Mouse (Mus musculus) hindbrain, embryonic 12.5 days (tissue): ENCODE data around the gene Vamp8. TPM values are rescaled to one million over a fixed set of nuclear protein-coding genes. Genes with fewer than 3 reads are reported as not detected.
A peak's percentile ranks its signal among the peaks of the same experiment; 100 is the strongest.

ENCODE experiments used
- ATAC-seq: fragments of 200-750 bp; cut with Nextera tagmentation; 2 replicates; pipeline ENCODE4 v1.8.0; 2017; ENCODE audit warnings: moderate TSS enrichment; ENCODE audit not compliant: low FRiP score
- H3K27ac ChIP-seq: fragments of 300-500 bp; sonication (generic); 2 replicates; pipeline ENCODE4 v1.5.1; 2016; ENCODE audit warnings: mild to moderate bottlenecking
- H3K27me3 ChIP-seq: fragments of 300-500 bp; sonication (generic); 2 replicates; pipeline ENCODE4 v1.6.1; 2016; ENCODE audit warnings: mild to moderate bottlenecking
- H3K36me3 ChIP-seq: fragments of 300-500 bp; sonication (generic); 2 replicates; pipeline ENCODE4 v1.6.1; 2016; ENCODE audit warnings: mild to moderate bottlenecking
- H3K4me1 ChIP-seq: fragments of 300-500 bp; sonication (generic); 2 replicates; pipeline ENCODE4 v1.6.1; 2016
- H3K4me2 ChIP-seq: fragments of 300-500 bp; sonication (generic); replicated peaks from 2 replicates; pipeline ENCODE4 v1.6.1; 2016; ENCODE audit warnings: mild to moderate bottlenecking
- H3K4me3 ChIP-seq: fragments of 300-500 bp; sonication (generic); 2 replicates; pipeline ENCODE4 v1.5.1; 2016; ENCODE audit warnings: mild to moderate bottlenecking
- H3K9ac ChIP-seq: fragments of 300-500 bp; sonication (generic); 2 replicates; pipeline ENCODE4 v1.6.1; 2016; ENCODE audit warnings: mild to moderate bottlenecking, moderate library complexity
- H3K9me3 ChIP-seq: fragments of 300-500 bp; sonication (generic); replicated peaks from 2 replicates; pipeline ENCODE4 v1.6.1; 2016; ENCODE audit warnings: mild to moderate bottlenecking
- WGBS: fragments of 180-500 bp; shearing (Covaris S2); methylation state at CpG from one replicate; pipeline ENCODE4 v1.1.7; 2016; 5-methylcytosine and 5-hydroxymethylcytosine counted together
- polyA plus RNA-seq: library from polyadenylated mRNA; unstranded; fragments of >200 nt; fragmentation: Nextera tagmentation; extraction: Ambion mirVana; gene quantifications from 2 replicates; pipeline ENCODE4 v1.2.1, GENCODE M21; 2016

Gene Vamp8
- polyA plus RNA-seq, 1 experiment from 2014 or later, result 45.5 TPM

DNA sequence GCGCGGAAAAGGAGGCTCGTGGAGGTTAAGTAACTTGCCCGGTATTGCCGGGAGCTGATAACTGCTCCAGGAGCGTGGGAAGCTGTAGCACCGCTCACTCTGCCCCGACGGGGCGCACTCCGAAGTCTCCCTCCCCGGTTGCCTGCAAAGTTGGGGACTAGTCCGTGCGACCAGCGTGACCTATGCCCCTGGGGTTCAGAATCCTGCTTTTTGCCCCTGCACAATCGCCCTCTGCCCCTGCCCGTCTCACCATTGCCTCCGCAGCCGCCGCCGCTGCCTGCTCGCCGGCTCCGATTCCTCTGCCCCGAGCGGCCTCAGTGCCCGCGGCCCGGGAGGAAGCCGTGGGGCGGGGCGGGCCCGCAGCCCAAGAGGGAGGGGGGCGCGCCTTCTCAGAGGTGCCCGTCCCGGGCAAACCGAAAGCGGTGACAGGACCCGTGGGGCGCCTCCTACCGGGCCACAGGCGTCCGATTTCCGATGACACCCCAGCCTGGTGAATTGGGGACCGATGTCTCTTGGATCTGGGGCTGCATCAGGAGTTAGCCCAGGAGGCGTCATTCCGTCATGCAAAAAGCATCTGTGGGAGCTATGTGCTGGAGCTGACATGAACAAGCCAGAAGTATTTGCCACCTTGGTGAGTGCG is 10.3 kb downstream of the Vamp8 start, which contains the start of gene Vamp5:
Gene Vamp5 (minus strand): TSS at position 338 of the 640 bp plus-strand sequence.
- H3K4me1 ChIP-seq, result peaks cover 5% of the 10 kb centered on the region
- 0 out of 2 replicates have a peak within 1 kb of the TSS, but pooled peaks have one; percentile 19 for H3K27ac ChIP-seq
- ATAC-seq, result peak; percentile 66; the same call in 1 of the 2 replicates
- H3K9ac ChIP-seq, result peak within 1 kb of the TSS; percentile 58
- peak within 1 kb of the TSS; percentile 43 for H3K4me3 ChIP-seq
- 0 out of 2 replicates have a peak, but pooled peaks cover 4% of the 10 kb centered on the region for H3K36me3 ChIP-seq
- H3K9me3 ChIP-seq, result no peaks in the 10 kb centered on the region
- peak within 1 kb of the TSS; percentile 64 for H3K4me2 ChIP-seq
- 1% methylated on average over 48 of the region's 49 CpGs for WGBS
- peaks cover 32% of the 10 kb centered on the region for H3K27me3 ChIP-seq

DNA sequence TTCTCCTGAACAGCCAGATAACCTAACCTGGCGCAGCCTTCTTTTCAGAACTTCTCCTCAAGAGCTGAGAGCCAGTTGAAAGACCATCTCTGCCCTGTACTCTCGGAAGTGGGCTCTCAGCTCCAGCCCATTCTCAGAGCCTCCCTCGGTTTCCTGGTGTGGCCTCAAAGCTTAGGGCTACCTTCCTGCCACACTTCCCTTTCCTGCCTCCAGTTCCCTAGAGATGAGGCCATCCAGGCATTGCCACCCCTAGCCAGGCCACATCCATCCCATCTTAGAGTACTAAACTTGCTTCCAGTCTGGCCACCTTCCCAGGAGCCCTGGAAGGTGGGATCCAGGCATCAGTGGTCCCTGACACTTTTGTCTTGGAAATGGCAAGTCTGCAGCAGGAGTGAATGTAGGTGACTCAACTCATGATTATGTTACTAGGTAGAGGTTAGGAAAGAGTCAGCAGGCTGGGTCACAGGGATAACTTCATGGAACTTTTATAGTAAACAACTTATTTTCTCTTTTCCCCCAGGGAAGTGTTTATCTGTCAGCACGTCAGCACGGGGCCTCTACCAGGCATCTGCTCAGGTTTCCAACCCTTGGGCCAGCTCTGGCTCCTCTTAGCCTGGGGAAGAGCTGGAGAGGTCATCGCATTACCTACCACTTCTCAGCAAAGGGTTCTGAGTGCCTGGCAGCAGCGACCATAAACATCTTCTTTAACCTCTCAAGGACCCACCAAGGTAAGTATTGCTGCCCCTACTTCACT is 10.9 kb downstream of the Vamp8 start:
- H3K27ac ChIP-seq, result no peak overlapping the region
- peaks cover 32% of the 10 kb centered on the region for H3K27me3 ChIP-seq
- peak overlapping the region; percentile 64 for H3K4me2 ChIP-seq
- H3K4me1 ChIP-seq, result peaks cover 5% of the 10 kb centered on the region
- H3K36me3 ChIP-seq, result no peaks in the 10 kb centered on the region
- H3K9me3 ChIP-seq, result no peaks in the 10 kb centered on the region
- ATAC-seq, result no peak
- H3K4me3 ChIP-seq, result peak overlapping the region; percentile 43
- 42% methylated on average over 7 of the region's 7 CpGs for WGBS
- H3K9ac ChIP-seq, result 0 out of 2 replicates have a peak overlapping the region, but pooled peaks have one; percentile 58

DNA sequence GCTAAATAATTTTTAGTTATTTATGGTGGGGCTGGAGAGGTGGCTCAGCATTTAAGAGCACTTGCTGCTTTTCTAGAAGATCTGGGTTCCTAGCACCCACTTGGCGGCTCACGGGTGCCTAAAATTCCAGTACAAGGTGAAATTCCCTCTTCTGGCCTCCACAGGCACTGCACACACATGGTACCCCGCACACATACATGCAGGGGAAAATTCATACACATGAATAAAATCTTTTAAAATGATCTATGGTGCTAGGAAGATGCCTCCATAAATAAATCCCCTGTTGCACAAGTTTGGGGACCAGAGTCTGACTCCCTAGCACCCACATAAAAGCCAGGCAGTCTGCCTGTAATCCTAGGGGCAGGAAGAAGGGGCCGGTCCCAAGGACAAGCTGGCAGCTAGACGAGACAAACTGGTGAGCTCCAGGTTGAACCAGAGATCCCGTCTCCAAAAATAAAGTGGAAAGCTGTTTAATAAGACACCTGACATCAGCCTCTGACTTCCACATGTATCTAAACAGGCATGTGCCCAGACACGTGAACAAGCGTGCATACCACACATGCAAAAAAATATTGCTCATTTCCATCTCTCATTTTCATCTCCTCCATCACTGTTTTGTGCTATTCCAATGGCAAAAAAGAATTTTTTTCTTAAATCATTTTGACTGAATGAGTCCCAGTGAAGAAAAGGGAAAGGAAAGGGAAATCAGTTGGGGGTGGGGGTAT is 11.8 kb downstream of the Vamp8 start:
- H3K27ac ChIP-seq, result no peak overlapping the region
- no peak overlapping the region for H3K4me2 ChIP-seq
- H3K4me1 ChIP-seq, result peaks cover 5% of the 10 kb centered on the region
- H3K4me3 ChIP-seq, result no peak overlapping the region
- H3K9ac ChIP-seq, result no peak overlapping the region
- 90% methylated on average over 8 of the region's 8 CpGs for WGBS
- H3K27me3 ChIP-seq, result peaks cover 32% of the 10 kb centered on the region
- no peaks in the 10 kb centered on the region for H3K36me3 ChIP-seq
- ATAC-seq, result no peak
- no peaks in the 10 kb centered on the region for H3K9me3 ChIP-seq

DNA sequence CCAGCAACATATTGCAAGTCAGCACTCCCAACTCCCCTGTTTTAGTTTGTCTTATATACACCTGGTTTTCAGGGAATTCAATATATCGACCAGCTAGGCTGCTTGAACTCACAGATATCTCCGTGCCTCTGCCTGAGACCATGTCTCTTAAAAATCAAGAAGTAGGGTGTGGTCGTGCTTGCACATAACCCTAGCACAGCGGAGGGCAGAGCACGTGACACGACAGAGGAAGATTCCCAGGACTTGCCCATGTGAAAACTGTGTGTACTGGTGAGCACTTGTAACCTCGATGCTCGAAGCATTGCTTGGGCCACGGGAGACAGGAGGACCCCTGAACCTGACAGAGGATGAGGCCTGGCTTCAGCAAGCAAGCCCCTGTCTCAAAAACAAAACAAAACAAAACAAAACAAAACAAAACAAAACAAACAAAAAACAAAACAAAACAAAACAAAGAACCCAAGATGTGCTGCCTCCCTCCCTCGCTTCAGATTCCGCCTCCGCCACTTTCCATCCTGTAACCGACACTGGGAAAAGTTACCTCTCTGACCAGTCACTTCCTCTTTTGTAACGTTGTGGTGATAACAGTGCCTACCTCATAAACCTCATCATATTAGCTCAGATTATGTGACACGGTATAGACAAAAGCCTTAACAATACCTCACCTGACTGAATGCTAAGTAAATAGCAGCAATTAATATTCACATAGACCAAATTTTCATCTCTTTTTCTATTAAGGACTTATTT is 15.5 kb downstream of the Vamp8 start:
- Histone ChIP-seq H3K4me2 (no peak overlapping the region), H3K27me3 (peaks cover 14% of the 10 kb centered on the region), H3K36me3 (no peaks in the 10 kb centered on the region), H3K4me3 (no peak overlapping the region), H3K27ac (no peak overlapping the region), H3K4me1 (peaks cover 5% of the 10 kb centered on the region; the same call in 1 of the 2 replicates), H3K9ac (no peak overlapping the region), H3K9me3 (no peaks in the 10 kb centered on the region)
- ATAC-seq, result no peak
- WGBS, result 85% methylated on average over 15 of the region's 15 CpGs

DNA sequence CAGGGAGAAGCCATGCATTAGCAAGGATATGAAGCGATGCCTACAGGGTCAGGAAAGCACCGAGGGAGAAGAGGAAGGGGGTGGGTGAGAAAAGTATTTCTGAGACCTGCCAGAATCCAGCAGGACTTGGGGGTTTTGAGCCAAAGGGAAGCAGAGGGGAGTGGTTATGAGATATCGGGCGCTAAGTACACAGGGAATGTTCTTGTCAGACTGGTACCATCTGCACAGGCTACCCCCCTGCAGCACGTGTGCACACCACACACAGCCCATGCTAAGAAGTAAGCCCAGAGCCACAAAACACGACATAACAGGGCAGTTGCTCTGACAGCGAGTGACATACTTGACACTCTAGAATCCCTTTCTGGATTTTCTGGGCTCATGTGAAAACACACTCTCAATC is 16.3 kb downstream of the Vamp8 start:
- 75% methylated on average over 7 of the region's 7 CpGs for WGBS

DNA sequence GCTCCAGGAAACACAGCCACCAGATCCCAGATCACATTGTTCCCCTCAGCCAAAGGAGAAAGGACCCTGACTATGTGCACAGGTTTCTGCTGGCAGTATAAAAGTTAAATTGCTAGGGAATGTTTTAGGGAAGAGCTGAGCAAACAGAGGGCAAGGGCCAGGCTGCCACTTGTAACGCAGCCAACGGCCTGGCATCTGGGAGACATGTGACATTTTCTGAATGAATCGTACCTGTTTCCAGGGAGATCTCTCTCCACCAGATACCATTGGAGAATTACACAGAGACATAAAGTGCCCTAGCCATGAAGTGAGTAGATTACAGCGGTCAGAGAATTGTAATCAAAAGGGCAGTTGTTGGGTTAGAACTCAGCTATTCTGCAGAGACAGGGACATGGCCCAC is 17.3 kb downstream of the Vamp8 start:
- 85% methylated on average over 4 of the region's 4 CpGs for WGBS
- no peaks in the 10 kb centered on the region for H3K9me3 ChIP-seq

More for the DNA sequence above, 16.3 kb downstream of the Vamp8 start:
- Histone ChIP-seq H3K9me3 (no peaks in the 10 kb centered on the region), H3K27me3 (peaks cover 6% of the 10 kb centered on the region), H3K27ac (no peak overlapping the region), H3K4me3 (no peak overlapping the region), H3K4me1 (0 out of 2 replicates have a peak, but pooled peaks cover 5% of the 10 kb centered on the region), H3K9ac (no peak overlapping the region), H3K4me2 (no peak overlapping the region), H3K36me3 (no peaks in the 10 kb centered on the region)
- no peak for ATAC-seq

DNA sequence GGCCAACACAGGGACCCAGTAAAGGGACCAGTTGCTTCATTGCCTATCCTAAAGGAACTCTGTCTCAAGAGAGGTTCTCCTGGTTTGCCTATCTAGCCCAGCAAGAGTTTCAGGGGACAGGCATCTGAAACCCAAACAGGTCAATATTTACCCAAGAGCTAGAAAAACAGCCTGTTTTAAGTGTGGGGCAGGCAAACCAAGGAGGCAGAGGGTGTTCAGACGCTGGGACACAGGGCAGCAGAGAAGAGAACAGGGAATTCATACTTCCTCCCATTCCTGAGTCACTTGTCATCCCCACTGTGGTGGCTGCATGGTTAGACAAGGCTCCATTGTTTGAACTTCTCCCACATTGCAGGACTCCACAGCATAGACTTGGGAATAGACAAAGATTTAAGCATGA is 18.9 kb downstream of the Vamp8 start:
- WGBS, result 31% methylated on average over 1 of the region's 1 CpGs
- ATAC-seq, result no peak
- H3K27me3 ChIP-seq, result no peaks in the 10 kb centered on the region
- H3K4me2 ChIP-seq, result no peak overlapping the region
- no peaks in the 10 kb centered on the region for H3K9me3 ChIP-seq
- H3K4me1 ChIP-seq, result 0 out of 2 replicates have a peak, but pooled peaks cover 5% of the 10 kb centered on the region
- H3K27ac ChIP-seq, result no peak overlapping the region
- H3K9ac ChIP-seq, result no peak overlapping the region
- H3K4me3 ChIP-seq, result no peak overlapping the region
- no peaks in the 10 kb centered on the region for H3K36me3 ChIP-seq

More for the DNA sequence above, 17.3 kb downstream of the Vamp8 start:
- Histone ChIP-seq H3K4me1 (0 out of 2 replicates have a peak, but pooled peaks cover 5% of the 10 kb centered on the region), H3K4me2 (no peak overlapping the region), H3K27ac (no peak overlapping the region), H3K27me3 (no peaks in the 10 kb centered on the region), H3K4me3 (no peak overlapping the region), H3K9ac (no peak overlapping the region), H3K36me3 (no peaks in the 10 kb centered on the region)
- ATAC-seq, result no peak

DNA sequence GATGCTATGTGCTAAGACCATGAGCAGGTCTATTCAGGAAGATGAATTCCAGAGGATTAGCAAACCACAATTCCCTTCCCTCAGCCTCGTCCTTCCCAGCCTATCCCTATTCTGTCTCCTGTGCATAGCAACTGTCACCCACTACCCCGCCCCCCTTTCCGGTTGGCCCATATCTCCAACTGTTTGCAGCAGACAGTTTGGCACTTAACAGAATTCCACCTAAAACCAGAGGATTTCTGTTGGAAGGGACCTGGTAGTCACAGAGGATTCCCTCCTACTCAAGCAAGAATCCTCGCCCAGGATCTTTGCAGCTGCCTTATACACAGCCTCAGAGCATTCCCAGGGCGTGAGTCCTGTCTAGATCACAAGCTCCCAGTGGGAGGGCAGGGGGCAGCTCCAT is 19.4 kb downstream of the Vamp8 start:
- no peak overlapping the region for H3K27ac ChIP-seq

DNA sequence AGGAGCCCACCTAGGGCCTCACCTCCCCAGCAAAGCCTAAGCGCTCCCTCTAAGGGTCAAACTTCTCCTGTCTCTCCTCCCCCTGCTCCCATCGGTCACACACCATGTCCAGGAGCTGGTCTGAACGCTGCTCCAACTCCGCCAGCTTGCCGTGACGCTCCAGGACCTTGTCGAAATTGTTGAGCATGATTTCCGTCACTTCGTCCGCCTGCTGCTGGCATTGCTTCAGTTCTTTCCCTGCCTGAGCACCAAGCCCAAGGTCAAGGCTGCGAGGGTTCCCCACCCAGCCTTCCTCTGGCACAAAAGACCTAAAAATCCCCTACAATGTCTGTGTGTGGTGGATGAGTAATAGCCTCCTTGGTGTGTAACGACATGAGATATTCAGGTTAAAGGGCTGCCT is 20.4 kb downstream of the Vamp8 start:
- WGBS, result 83% methylated on average over 12 of the region's 12 CpGs
- ATAC-seq, result no peak

More for the DNA sequence above, 19.4 kb downstream of the Vamp8 start:
- Histone ChIP-seq H3K9ac (no peak overlapping the region), H3K4me3 (no peak overlapping the region), H3K36me3 (no peaks in the 10 kb centered on the region), H3K9me3 (no peaks in the 10 kb centered on the region), H3K4me2 (no peak overlapping the region), H3K4me1 (0 out of 2 replicates have a peak, but pooled peaks cover 5% of the 10 kb centered on the region), H3K27me3 (no peaks in the 10 kb centered on the region)
- no peak for ATAC-seq
- WGBS, result 48% methylated on average over 5 of the region's 5 CpGs

DNA sequence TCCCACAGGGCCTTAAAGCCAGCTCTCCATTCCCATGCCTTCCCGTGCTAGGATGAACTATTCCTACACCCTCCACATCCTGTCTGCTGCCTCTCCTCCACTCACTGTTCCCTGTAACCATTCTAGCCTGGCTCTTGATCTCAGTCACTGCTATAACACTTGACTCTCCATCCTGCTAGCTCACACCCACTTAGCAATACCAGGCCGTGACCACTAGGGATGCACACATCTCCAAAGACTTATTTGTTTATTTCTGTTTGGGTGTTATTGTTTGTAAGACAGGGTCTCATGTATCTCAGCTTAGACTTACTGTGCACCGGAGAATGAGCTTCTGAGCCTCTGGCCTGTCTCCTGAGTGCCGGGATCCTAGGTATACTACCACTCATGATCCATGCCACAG is 20.9 kb downstream of the Vamp8 start:
- no peak for ATAC-seq
- Histone ChIP-seq H3K9ac (no peak overlapping the region), H3K27ac (no peak overlapping the region), H3K27me3 (no peaks in the 10 kb centered on the region), H3K4me3 (no peak overlapping the region), H3K36me3 (no peaks in the 10 kb centered on the region), H3K9me3 (no peaks in the 10 kb centered on the region), H3K4me2 (no peak overlapping the region), H3K4me1 (0 out of 2 replicates have a peak, but pooled peaks cover 5% of the 10 kb centered on the region)
- 84% methylated on average over 4 of the region's 4 CpGs for WGBS

More for the DNA sequence above, 20.4 kb downstream of the Vamp8 start:
- no peak overlapping the region for H3K4me3 ChIP-seq
- 0 out of 2 replicates have a peak, but pooled peaks cover 5% of the 10 kb centered on the region for H3K4me1 ChIP-seq
- H3K27me3 ChIP-seq, result no peaks in the 10 kb centered on the region
- no peaks in the 10 kb centered on the region for H3K36me3 ChIP-seq
- H3K9me3 ChIP-seq, result no peaks in the 10 kb centered on the region
- H3K9ac ChIP-seq, result no peak overlapping the region
- H3K4me2 ChIP-seq, result no peak overlapping the region
- H3K27ac ChIP-seq, result no peak overlapping the region

DNA sequence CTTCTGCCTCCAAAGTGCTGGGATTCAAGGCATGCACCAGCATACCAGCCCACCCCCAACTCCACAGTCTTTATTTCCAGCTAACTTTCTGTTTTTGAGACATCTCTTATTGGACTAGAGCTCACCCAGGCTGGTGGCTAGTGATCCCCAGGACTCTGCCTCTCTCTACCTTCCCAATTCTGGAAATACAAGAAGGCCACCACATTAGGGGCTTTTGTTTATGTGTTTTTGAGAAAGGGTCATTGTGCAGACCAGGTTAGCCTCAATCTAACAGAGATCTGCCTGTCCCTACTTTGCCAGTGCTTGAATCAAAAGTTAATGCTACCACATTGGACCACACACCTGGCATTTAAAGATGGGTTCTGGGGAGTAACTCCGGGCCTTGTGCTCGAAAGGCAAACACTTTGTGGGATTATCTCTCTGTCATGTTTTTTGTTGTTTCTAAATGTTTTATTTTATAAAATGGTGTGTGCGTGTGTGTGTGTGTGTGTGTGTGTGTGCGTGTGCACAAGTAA is 23.0 kb downstream of the Vamp8 start:
- Histone ChIP-seq H3K9ac (no peak overlapping the region), H3K4me3 (no peak overlapping the region), H3K27ac (no peak overlapping the region), H3K27me3 (no peaks in the 10 kb centered on the region), H3K9me3 (no peaks in the 10 kb centered on the region), H3K36me3 (no peaks in the 10 kb centered on the region), H3K4me2 (no peak overlapping the region), H3K4me1 (peaks cover 10% of the 10 kb centered on the region)
- WGBS, result 76% methylated on average over 4 of the region's 4 CpGs
- no peak for ATAC-seq
